Mouse (Mus musculus) testis, adult 2 months (tissue): ENCODE measurements around the gene Gm5916. TPM values are rescaled to one million over a fixed set of nuclear protein-coding genes. Genes with fewer than 3 reads are reported as not detected.

Experiments
- H3K27ac ChIP-seq: fragments of 200-500 bp; 2 replicates; pipeline ENCODE4 v1.5.1; 2012; ENCODE audit warnings: low read depth, low read length; ENCODE audit not compliant: control insufficient read depth, insufficient read depth
- H3K27me3 ChIP-seq: fragments of 200-500 bp; 2 replicates; pipeline ENCODE4 v1.6.1; 2012; ENCODE audit warnings: mild to moderate bottlenecking, low read length, moderate library complexity; ENCODE audit not compliant: control insufficient read depth, insufficient read depth
- H3K36me3 ChIP-seq: fragments of 200-500 bp; 2 replicates; pipeline ENCODE4 v1.6.1; 2012; ENCODE audit warnings: mild to moderate bottlenecking, low read length; ENCODE audit not compliant: control insufficient read depth, insufficient read depth
- H3K4me1 ChIP-seq: fragments of 200-500 bp; 2 replicates; pipeline ENCODE4 v1.6.1; 2012; ENCODE audit warnings: low read length; ENCODE audit not compliant: control insufficient read depth, insufficient read depth
- H3K4me3 ChIP-seq: fragments of 200-500 bp; 2 replicates; pipeline ENCODE4 v1.5.1; 2012; ENCODE audit warnings: low read depth, mild to moderate bottlenecking, low read length, moderate library complexity, mixed read lengths; ENCODE audit not compliant: control insufficient read depth
- CTCF ChIP-seq: fragments of 200-500 bp; IDR thresholded peaks from 2 replicates; pipeline ENCODE4 v1.5.1; 2012; ENCODE audit warnings: low read depth, mild to moderate bottlenecking, inconsistent platforms, low read length, moderate library complexity; ENCODE audit not compliant: control insufficient read depth, insufficient read depth, insufficient replicate concordance
- POLR2A ChIP-seq: fragments of 200-500 bp; IDR thresholded peaks from 2 replicates; pipeline ENCODE4 v1.6.1; 2012; ENCODE audit warnings: low read depth, mild to moderate bottlenecking, inconsistent platforms, low read length, moderate library complexity; ENCODE audit not compliant: control insufficient read depth
- polyA plus RNA-seq: library from polyadenylated mRNA; depleted of rRNA; stranded (reverse); fragments of >200 nt; gene quantifications from 2 replicates; pipeline ENCODE4 v1.2.3, GENCODE M21; 2012; rRNA removed

Gm5916 gene
- polyA plus RNA-seq, result not detected in 2 replicates

DNA sequence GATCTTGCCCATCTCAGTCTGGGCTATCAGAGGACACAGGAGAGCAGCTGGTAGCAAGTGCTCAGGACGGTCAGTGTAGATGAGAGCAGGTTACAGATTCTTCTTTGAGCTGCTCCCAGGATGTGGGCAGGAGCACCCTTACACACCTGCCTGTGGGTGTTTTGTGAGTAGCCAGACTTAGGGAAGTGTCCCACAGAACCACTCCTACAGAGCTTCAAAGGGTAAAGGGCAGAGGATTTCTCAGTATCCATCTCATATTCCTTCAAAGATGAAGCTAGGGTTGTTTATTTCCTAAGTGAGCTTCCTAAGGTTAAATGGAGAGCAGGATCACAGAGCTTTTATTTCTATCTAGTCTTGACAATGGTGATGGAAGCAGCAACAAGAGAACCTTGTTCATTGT, at the start of gene Gm5916:
Gene Gm5916 (minus strand): TSS at position 101 of the 400 bp plus-strand sequence.
- Histone ChIP-seq H3K27me3 (no peaks in the 10 kb centered on the region), H3K4me3 (no peak within 1 kb of the TSS), H3K4me1 (no peaks in the 10 kb centered on the region), H3K27ac (no peak within 1 kb of the TSS), H3K36me3 (no peaks in the 10 kb centered on the region)
- TF ChIP-seq POLR2A (no peak), CTCF (no peak)

Other genes with a start within 250 kb of the Gm5916 start
- gene 9230113P08Rik, start 220.4 kb downstream of the Gm5916 start, polyA plus RNA-seq, result not detected in 2 replicates